Mouse (Mus musculus) gastrocnemius, postnatal 36 days (tissue): ENCODE measurements around the gene Fhl2. TPM values are rescaled to one million over a fixed set of nuclear protein-coding genes. Genes with fewer than 3 reads are reported as not detected.
A peak's percentile ranks its signal among the peaks of the same experiment; 100 is the strongest.
"Not testable (repeated sequence)": the region's sequence is repeated elsewhere in the genome, so short reads cannot be mapped to it uniquely, and the experiment has no call there.

Experiments used
- DNase-seq, 2 experiments: peaks; one replicate each; pipeline ENCODE4 v3.0.0; 2022
- intact Hi-C: fragments of 180-260 bp; cut with DNase I; formaldehyde crosslinking; loops from one replicate; pipeline ENCODE4 v1.15.1; 2025
- total RNA-seq, 2 experiments: library from RNA; stranded (reverse); gene quantifications; 2 replicates each; pipeline ENCODE4 v1.2.3; 2021

The Fhl2 gene
- total RNA-seq, 2 experiments from 2014 or later, result 3.1 to 4.0 TPM

DNA sequence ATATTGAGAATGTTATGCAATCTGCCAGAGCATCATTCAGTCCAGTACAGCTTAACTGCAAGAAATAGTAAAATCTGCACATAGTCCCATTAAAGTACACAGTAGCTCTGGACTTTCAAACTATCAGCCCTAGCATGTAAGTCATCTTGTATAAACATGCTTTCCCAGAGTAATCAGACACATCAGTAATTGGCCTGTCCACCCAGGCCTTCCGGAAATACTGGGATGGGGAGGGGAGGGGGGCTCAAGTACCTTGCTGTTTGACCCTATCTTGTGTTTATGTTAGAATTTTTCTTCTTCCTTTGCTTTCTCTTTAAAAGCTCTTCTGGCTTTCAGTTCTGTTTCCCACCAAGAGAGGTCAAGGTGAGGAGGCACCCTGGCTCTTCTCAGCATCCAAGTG is 725 bp downstream of the Fhl2 start:
- intact Hi-C loops, result no loop called here
- DNase-seq, result no peak

GRCm38 (mm10) chr1:43193423-43193822 is 3.4 kb downstream of the Fhl2 start:
- intact Hi-C loops, result no loop called here
- no peak for DNase-seq

- no peak for DNase-seq
- intact Hi-C loops, result no loop called here
Measured at GRCm38 (mm10) chr1:43192471-43192870, 4.3 kb downstream of the Fhl2 start.

DNA sequence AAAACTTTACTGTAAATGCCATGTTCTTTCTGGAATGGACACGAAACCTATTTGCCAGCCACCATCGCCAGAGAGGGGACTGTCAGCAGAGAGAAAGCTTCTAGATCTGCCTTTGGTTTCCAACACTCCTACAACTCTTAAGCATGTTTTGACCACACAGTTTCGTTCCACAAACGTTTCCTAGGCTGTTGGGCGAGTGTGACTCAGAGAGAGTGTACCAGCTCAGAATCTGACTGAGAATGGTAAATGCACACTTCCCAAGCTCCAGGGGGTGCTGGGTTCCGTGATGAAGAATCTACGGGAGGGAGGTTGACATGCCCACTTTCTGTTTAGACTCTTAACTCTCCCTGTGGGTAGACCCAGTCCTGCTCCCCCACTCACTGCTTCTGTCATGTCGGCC is 5.7 kb downstream of the Fhl2 start:
- DNase-seq, result no peak
- intact Hi-C loops, result no loop called here

DNA sequence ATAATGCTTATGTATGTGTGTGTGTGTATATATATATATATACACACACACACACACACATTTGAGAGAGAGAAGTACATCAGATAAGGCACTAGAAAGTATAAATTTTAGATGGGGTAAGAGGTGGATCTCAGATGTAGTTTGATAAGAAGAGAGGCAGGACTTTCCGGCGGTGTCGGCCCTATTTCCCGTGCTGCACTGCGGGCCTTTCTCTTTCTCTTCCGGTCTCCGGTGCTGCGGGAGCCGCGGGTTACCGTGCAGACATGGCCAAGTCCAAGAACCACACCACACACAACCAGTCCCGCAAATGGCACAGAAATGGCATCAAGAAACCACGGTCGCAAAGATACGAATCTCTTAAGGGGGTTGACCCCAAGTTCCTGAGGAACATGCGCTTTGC is 7.9 kb downstream of the Fhl2 start:
- intact Hi-C loops, DNase-seq: not testable (repeated sequence)

DNA sequence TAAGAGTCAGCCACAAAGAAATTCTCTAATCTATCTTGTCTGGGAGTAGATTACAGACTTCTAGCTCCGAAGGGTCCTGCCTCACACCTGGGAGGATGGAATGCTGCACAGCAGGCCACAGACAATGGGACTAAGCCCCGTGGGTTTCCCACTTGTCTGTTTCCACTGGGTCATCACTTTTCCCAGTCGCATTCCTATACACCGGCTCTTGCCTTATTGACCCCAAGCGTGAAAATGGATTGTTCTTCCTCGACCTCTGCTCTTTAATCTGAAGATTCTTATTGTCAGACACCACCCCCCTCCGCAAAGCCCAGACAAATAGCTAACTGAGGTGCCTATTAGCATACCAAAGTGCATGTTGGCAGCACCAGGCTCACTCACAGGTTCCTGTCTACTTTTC is 10.4 kb downstream of the Fhl2 start:
- DNase-seq, result no peak
- intact Hi-C loops, result no loop called here

DNA sequence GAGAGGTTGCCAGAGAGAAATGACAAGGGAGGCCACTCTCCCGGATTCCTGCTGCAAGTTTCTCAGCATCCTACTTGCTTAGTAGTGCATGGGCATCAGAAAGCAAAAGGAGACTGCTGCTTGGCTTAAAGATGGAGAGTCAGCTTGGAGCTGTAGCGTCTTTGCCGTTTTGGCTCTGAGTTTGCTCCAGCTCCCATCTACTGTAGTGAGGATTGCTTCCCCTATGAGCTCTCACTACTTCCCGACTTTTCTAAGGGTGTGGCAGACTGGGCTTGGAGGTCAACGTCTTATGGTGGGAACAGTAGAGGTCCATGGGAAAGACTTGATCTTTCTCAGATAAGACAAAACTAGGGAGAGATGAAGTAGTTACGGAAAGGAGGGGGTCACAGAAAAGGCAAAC is 15.9 kb downstream of the Fhl2 start:
- DNase-seq, result no peak
- intact Hi-C loops, result no loop called here

- intact Hi-C loops, result no loop called here
- no peak for DNase-seq
Measured at GRCm38 (mm10) chr1:43178780-43179179, 18.0 kb downstream of the Fhl2 start.

DNA sequence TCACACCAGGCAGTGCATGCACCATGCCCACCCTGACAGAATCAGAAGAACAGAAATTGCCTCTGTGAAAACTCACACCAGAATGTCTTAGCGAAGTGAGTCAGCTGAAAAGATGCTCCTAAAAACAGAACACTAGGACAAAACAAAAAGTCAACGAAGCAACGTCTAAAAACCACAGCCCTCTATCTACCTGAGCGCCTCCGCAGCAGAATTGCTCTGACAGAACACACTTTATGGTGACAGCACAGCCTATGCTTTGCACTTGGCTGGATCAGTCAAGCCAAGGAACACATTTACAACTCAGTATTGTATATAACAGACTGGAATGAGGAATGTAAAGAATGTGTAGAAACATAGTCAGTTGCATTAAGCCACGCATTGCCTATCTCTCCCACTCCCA is 18.4 kb downstream of the Fhl2 start:
- intact Hi-C loops, result no loop called here
- DNase-seq, result no peak

DNA sequence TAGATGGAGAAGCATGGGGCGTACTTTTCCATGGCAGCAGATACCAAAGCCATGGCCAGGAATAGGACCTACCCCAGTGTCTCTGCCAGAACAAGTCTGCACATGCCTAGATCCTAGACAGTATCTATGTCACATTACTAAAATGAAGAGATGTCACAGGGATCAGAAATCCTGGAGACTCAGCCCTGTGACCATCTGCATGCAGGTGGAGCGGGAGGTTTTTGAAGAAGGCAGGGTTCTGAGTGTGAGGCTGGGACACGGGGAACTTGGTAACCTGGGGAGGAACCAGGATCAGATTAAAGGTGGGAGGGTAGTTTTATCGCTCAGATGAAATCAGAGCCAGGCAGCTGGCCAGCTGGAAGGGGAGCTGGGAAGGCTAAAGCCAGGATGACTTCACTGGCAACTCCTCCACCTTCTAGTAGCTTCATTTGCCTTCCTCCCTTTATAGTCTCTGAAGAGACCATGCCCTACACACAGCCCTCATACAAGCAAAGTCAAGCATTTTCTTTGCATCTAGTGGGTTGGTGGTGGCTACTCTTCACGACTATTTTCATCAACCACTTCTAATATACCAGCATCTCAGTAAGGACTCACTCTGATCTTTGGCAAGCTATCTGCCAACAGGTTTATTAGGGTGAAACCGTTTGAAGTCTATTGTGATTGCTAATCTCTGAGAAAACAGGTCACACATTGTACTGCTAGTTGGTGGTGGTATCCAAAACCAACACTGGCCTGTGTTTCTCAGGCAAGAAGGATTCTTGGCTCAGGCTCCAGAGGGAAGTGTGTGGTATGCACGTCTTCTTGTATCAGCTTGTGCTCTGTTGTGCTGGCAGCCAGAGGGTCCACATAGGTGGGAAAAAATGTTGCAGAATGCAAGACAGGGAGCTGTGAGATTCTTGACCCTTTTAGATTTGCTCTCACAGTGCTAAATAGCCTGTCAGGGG is 23.2 kb downstream of the Fhl2 start:
- peak; percentile 39 to 45 for DNase-seq
- intact Hi-C loops, result loop anchor here (5.0 kb wide), 1 partner anchor 74 kb away; no protein-coding TSS in a partner anchor

DNA sequence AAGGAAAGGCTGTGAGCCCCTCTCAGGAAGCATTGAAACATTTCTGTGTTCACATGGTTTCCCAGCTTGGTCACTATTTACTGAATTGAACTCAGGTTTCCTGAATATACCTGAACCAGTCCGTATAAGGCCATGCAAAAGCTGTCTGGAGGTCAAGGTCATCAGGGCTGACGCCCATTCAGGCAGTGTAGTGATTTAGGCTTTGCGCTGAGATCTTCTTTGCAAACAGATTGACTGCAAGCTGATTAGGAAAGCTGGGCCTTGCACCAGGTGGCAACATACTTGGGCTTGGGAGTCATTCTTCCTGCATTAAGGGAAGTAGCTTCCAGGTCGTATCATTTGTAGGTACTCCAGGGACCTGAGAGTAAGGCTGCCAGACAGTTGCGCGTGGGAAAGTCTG is 25.0 kb downstream of the Fhl2 start:
- no peak for DNase-seq

DNA sequence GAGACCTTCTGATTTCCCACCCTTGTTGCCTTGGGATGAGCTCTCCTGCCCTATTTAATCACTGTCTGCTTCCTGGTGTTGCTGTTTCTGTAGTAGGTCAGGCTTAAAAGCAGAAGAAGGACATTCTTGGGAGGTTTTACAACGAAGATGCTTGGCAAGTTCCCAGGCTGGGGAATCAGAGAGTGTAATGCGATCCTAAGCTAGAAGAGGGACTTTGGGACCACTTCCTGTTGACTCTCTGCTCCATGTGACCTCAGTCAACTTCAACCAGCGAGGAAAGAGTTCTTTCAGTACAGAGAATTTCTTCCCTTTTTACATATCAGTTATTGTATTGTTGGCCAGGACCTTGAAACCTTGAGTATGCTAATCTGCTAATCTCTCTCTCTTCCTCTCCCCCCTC is 25.7 kb downstream of the Fhl2 start:
- no peak for DNase-seq
- intact Hi-C loops, result loop anchor here (5.0 kb wide), 1 partner anchor 76 kb away; no protein-coding TSS in a partner anchor

More for the DNA sequence above, 25.0 kb downstream of the Fhl2 start:
- intact Hi-C loops, result loop anchor here (5.0 kb wide), 1 partner anchor 75 kb away; no protein-coding TSS in a partner anchor

DNA sequence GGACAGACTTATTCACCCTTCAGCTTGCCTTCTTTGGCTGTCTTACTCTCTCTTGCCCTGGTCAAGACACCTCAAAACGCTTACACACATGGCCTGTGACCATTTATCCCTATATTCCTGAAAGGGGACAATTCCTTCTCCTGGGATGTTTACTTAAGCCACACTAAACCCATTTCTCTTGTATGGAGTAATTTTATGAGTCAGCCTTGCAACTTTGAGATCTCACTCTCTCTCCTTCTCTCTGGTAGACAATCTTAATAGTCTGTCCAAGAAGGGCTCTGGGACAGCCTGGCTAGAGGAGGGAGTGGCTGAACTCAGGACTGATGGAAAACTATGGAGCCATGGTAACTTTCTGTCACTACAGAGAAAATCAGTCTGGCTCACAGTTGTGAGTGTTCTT is 27.1 kb downstream of the Fhl2 start:
- intact Hi-C loops, result loop anchor here (5.0 kb wide), 1 partner anchor 78 kb away; no protein-coding TSS in a partner anchor
- DNase-seq, result no peak

- intact Hi-C loops, result no loop called here
- no peak for DNase-seq
Measured at GRCm38 (mm10) chr1:43169227-43169626, 27.6 kb downstream of the Fhl2 start.

- intact Hi-C loops, result no loop called here
Measured at GRCm38 (mm10) chr1:43168618-43169017, 28.2 kb downstream of the Fhl2 start.

GRCm38 (mm10) chr1:43168026-43168425 is 28.8 kb downstream of the Fhl2 start:
- DNase-seq, result no peak
- intact Hi-C loops, result no loop called here

More at GRCm38 (mm10) chr1:43168618-43169017, 28.2 kb downstream of the Fhl2 start:
- no peak for DNase-seq

DNA sequence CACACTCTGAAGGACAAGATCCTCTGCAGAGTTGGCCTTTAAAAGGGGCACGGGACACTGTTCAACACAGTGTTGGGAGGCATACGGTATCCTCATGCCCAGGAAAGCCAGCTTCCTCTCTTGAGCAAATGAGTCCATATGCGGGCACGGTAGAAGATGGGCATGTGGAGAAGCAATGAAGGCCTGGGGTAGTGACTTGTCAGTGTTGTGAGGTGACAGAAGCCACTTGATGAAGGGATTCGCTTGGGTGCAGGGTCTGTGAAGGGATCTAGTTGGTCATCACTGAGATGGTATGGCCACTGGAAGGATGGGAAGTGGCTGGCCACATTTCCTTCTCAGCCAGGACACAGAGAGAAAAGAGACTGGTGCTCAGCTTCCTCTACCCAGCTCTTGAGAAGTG is 32.2 kb downstream of the Fhl2 start:
- no peak for DNase-seq
- intact Hi-C loops, result no loop called here

DNA sequence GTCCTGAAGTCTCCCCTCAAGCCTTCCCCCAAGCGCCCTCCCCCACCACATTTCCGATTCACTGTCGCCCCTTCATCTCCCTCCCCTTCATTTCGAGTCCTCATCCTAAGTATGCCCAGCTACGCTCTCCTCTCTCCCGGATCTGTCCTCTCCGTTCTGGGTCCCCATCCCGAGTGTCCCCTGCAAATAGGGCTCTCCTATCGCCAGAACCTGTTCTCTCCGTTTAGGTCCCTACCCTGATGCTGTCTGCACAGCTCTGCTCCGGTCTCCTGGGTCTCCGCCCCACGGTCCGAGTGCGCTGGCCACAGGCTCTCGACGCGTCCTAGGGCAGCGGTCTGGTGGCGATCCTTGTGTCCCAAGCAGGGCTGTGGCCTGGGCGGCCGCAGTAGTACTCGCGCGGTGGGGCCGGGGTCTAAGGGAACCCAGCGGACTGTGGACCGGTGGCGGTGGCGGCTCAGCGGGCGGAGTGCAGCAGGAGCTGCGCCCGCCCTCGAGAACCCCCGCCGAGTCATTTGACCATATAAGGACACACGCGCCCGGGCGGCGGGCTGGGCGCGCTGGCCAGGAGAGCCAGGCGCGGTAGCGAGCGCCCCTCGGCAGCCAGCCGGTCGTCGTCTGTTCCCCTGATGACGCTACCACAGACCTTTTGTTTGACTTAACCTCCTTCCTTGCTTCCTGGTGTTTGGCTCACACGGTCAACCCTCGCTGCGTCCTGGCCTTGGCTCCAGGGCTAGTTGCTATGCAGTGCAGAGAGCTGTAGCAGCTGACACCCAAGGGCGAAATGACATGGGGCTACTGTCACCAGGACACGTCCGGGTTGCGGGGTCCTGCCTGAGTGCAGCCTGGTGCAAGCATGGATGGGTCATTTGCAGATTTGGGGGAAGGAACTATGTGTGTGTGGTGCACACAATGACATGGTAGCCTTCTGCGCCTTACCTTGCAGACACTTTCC is 33.0 kb downstream of the Fhl2 start:
- intact Hi-C loops, result no loop called here
- peak; percentile 40 for DNase-seq

- intact Hi-C loops, result no loop called here
- no peak for DNase-seq
Measured at GRCm38 (mm10) chr1:43163084-43163466, 33.7 kb downstream of the Fhl2 start.

- DNase-seq, result no peak
- intact Hi-C loops, result no loop called here
Measured at GRCm38 (mm10) chr1:43162394-43162793, 34.4 kb downstream of the Fhl2 start.

- intact Hi-C loops, result no loop called here
- DNase-seq, result no peak
Measured at GRCm38 (mm10) chr1:43159429-43159828, 37.4 kb downstream of the Fhl2 start.
